Mouse (Mus musculus) ovary, postnatal 36 days (tissue): ENCODE data around the gene Mpl.

Experiments used
- DNase-seq: peaks from one replicate; pipeline ENCODE4 v3.0.0; 2022; ENCODE audit warnings: low spot score, mixed read lengths

The Mpl gene

GRCm38 (mm10) chr4:118427768-118428451, 29.4 kb downstream of the Mpl start, which contains the start of gene Elovl1:
TSS of gene Elovl1 (plus strand) at chr4:118428093.
- peak; percentile 93 for DNase-seq

- no peak for DNase-seq
These were observed 29.9 kb downstream of the Mpl start for GRCm38 (mm10) chr4:118427415-118427767.

GRCm38 (mm10) chr4:118425374-118425773, 31.9 kb downstream of the Mpl start:
- no peak for DNase-seq

GRCm38 (mm10) chr4:118424541-118425160, 32.7 kb downstream of the Mpl start:
- DNase-seq, result no peak

- no peak for DNase-seq
These were observed 35.9 kb downstream of the Mpl start for GRCm38 (mm10) chr4:118421384-118421783.

GRCm38 (mm10) chr4:118417112-118417797, 40.1 kb downstream of the Mpl start:
- no peak for DNase-seq

- DNase-seq, result no peak
These were observed 41.0 kb downstream of the Mpl start for GRCm38 (mm10) chr4:118416329-118416728.

GRCm38 (mm10) chr4:118415779-118416178, 41.5 kb downstream of the Mpl start:
- DNase-seq, result no peak

GRCm38 (mm10) chr4:118413553-118413952, 43.8 kb downstream of the Mpl start:
- no peak for DNase-seq

GRCm38 (mm10) chr4:118410871-118411270, 46.4 kb downstream of the Mpl start:
- DNase-seq, result no peak

GRCm38 (mm10) chr4:118409142-118409900, 48.0 kb downstream of the Mpl start, which contains the start of the genes Szt2 and Med8:
TSS of gene Szt2 (minus strand) at chr4:118409273.
TSS of gene Med8 (plus strand) at chr4:118409337.
- peak; percentile 83 for DNase-seq

- DNase-seq, result peak; percentile 32
These were observed 54.6 kb downstream of the Mpl start for GRCm38 (mm10) chr4:118402701-118403100.

GRCm38 (mm10) chr4:118401918-118402317, 55.4 kb downstream of the Mpl start:
- peak; percentile 14 for DNase-seq

- DNase-seq, result no peak
These were observed 55.9 kb downstream of the Mpl start for GRCm38 (mm10) chr4:118401421-118401820.

- DNase-seq, result no peak
These were observed 58.9 kb downstream of the Mpl start for GRCm38 (mm10) chr4:118398400-118398799.

GRCm38 (mm10) chr4:118396433-118396832, 60.9 kb downstream of the Mpl start:
- DNase-seq, result no peak

- no peak for DNase-seq
These were observed 62.0 kb downstream of the Mpl start for GRCm38 (mm10) chr4:118395289-118395688.

- DNase-seq, result no peak
These were observed 62.8 kb downstream of the Mpl start for GRCm38 (mm10) chr4:118394505-118394904.
